In genomic region chr3:51745162-51745561, GRCm38 (mm10) we compare ENCODE assay signal across 11 mouse cellular contexts.
A peak's percentile ranks its signal among the peaks of the same experiment; 100 is the strongest.
DNase-seq lines count a peak whose midpoint lies in the region; ATAC-seq lines count a peak whose summit lies in the region.
"Had no signal": no experiment of that assay in that cellular context is flagged by ENCODE, and none has a peak within 500 bp of the region (broad histone marks: within the 10 kb centered on the region; RNA-seq: fewer than 3 reads in every experiment).

No protein-coding gene starts in this region.

- H3K9me3 ChIP-seq in heart, embryonic 12.5 days (replicated peaks): 0 out of 2 replicates have a peak, but pooled peaks cover 2% of the 10 kb centered on the region
- peaks cover 6% of the 10 kb centered on the region; the same call in 1 of the 2 replicates for H3K9me3 ChIP-seq in megakaryocyte, embryonic 14.5 days
- H3K9me3 ChIP-seq in hindbrain, embryonic 16.5 days (ENCODE audit: control insufficient read depth, low read length): no peaks in the 10 kb centered on the region
- H3K9me3 ChIP-seq: neural tube, embryonic 12.5 days had no signal

- WGBS in heart, embryonic 12.5 days: 63% methylated on average over 8 of the region's 8 CpGs
- 82% methylated on average over 8 of the region's 8 CpGs for WGBS in hindbrain, embryonic 16.5 days

- H3K4me1 ChIP-seq in heart, embryonic 12.5 days (replicated peaks): peaks cover 54% of the 10 kb centered on the region
- peaks cover 92% of the 10 kb centered on the region for H3K4me1 ChIP-seq in megakaryocyte, embryonic 14.5 days
- peaks cover 19% of the 10 kb centered on the region for H3K4me1 ChIP-seq in hindbrain, embryonic 16.5 days (ENCODE audit: control insufficient read depth, insufficient read depth, low read depth, low read length)

- H3K4me3 ChIP-seq in heart, embryonic 12.5 days: no peak overlapping the region
- peak overlapping the region; percentile 12 for H3K4me3 ChIP-seq in megakaryocyte, embryonic 14.5 days (replicated peaks)
- H3K4me3 ChIP-seq in hindbrain, embryonic 16.5 days (ENCODE audit: low read length): no peak overlapping the region
- H3K4me3 ChIP-seq: neural tube, embryonic 12.5 days had no signal

- no peak for DNase-seq in heart, adult 11 months
- DNase-seq in 416B (ENCODE audit: low read depth): peak; percentile 95
- DNase-seq in urinary bladder, adult 2 months (ENCODE audit: low spot score): no peak
- DNase-seq in cerebellum, adult 8-10 months: no peak
- DNase-seq: kidney, adult 18-20 months; right cerebral cortex, postnatal 25 days had no signal

- H3K27ac ChIP-seq in heart, embryonic 12.5 days (ENCODE audit: poor library complexity, severe bottlenecking): peak overlapping the region; percentile 63
- no peak overlapping the region for H3K27ac ChIP-seq in hindbrain, embryonic 16.5 days (ENCODE audit: low read depth, low read length)
- H3K27ac ChIP-seq: neural tube, embryonic 12.5 days had no signal

- no peak for ATAC-seq in heart, embryonic 12.5 days (ENCODE audit: insufficient number of reproducible peaks, low FRiP score)
- peak; percentile 55 for ATAC-seq in erythroblast, adult 5-6 weeks (replicated peaks; ENCODE audit: low FRiP score, poor library complexity, severe bottlenecking)
- no peak for ATAC-seq in hindbrain, embryonic 16.5 days

- H3K27me3 ChIP-seq in heart, embryonic 12.5 days (replicated peaks): no peaks in the 10 kb centered on the region
- no peaks in the 10 kb centered on the region for H3K27me3 ChIP-seq in megakaryocyte, embryonic 14.5 days (replicated peaks)
- H3K27me3 ChIP-seq in hindbrain, embryonic 16.5 days (replicated peaks; ENCODE audit: control insufficient read depth, insufficient read depth, low read length): no peaks in the 10 kb centered on the region
- H3K27me3 ChIP-seq: neural tube, embryonic 12.5 days had no signal

- H3K36me3 ChIP-seq in heart, embryonic 12.5 days: no peaks in the 10 kb centered on the region
- H3K36me3 ChIP-seq in megakaryocyte, embryonic 14.5 days (replicated peaks; ENCODE audit: low read length): peaks cover 82% of the 10 kb centered on the region
- no peaks in the 10 kb centered on the region for H3K36me3 ChIP-seq in hindbrain, embryonic 16.5 days (ENCODE audit: control insufficient read depth, insufficient read depth, low read length)
- H3K36me3 ChIP-seq: neural tube, embryonic 12.5 days had no signal

- no peak overlapping the region for H3K9ac ChIP-seq in heart, embryonic 12.5 days
- no peak overlapping the region for H3K9ac ChIP-seq in hindbrain, embryonic 16.5 days (ENCODE audit: low read depth, low read length)
- H3K9ac ChIP-seq: neural tube, embryonic 12.5 days had no signal

- H3K4me2 ChIP-seq in heart, embryonic 12.5 days: no peak overlapping the region
- no peak overlapping the region for H3K4me2 ChIP-seq in hindbrain, embryonic 16.5 days (ENCODE audit: low read length)
- H3K4me2 ChIP-seq: neural tube, embryonic 12.5 days had no signal
